Mouse (Mus musculus): ENCODE data around the gene Zfp653.
"Not testable (repeated sequence)": the region's sequence is repeated elsewhere in the genome, so short reads cannot be mapped to it uniquely, and the experiment has no call there.

The Zfp653 gene

GRCm38 (mm10) chr9:22070791-22071573, at the start of gene Zfp653, which contains the start of gene Gm49318:
Gene Zfp653, minus strand, starts transcription at chr9:22071376.
Gene Gm49318, minus strand, starts transcription at chr9:22071259.
- DNase-seq (ENCODE audit: low spot score in 2 of 2), result peak; percentile 90 to 97

GRCm38 (mm10) chr9:22119543-22119942, 48.4 kb upstream of the Zfp653 start:
- no peak for DNase-seq (ENCODE audit: low spot score in 2 of 2)

GRCm38 (mm10) chr9:22117754-22118456, 46.7 kb upstream of the Zfp653 start:
- peak in 1 of 2 experiments; percentile 81 for DNase-seq (ENCODE audit: low spot score in 2 of 2)

- DNase-seq (ENCODE audit: low spot score in 2 of 2), result peak; percentile 83 to 94
Measured at GRCm38 (mm10) chr9:22116740-22117426, 45.7 kb upstream of the Zfp653 start, which contains the start of gene Elof1. Gene Elof1, minus strand, starts transcription at chr9:22117172.

- DNase-seq (ENCODE audit: low spot score in 2 of 2), result peak in 1 of 2 experiments; percentile 54
Measured at GRCm38 (mm10) chr9:22116086-22116485, 44.9 kb upstream of the Zfp653 start.

GRCm38 (mm10) chr9:22115635-22116034, 44.5 kb upstream of the Zfp653 start:
- no peak for DNase-seq (ENCODE audit: low spot score in 2 of 2)

- peak in 1 of 2 experiments; percentile 37 for DNase-seq (ENCODE audit: low spot score in 2 of 2)
Measured at GRCm38 (mm10) chr9:22108194-22108593, 37.0 kb upstream of the Zfp653 start.

GRCm38 (mm10) chr9:22099922-22100321, 28.7 kb upstream of the Zfp653 start:
- no peak for DNase-seq (ENCODE audit: low spot score in 2 of 2)

- DNase-seq (ENCODE audit: low spot score in 2 of 2), result no peak
Measured at GRCm38 (mm10) chr9:22098993-22099696, 28.0 kb upstream of the Zfp653 start, which contains the start of gene Cnn1. Gene Cnn1, plus strand, starts transcription at chr9:22099216.

GRCm38 (mm10) chr9:22095854-22096307, 24.7 kb upstream of the Zfp653 start:
- DNase-seq (ENCODE audit: low spot score in 2 of 2), result peak; percentile 69 to 90

GRCm38 (mm10) chr9:22092746-22093145, 21.6 kb upstream of the Zfp653 start:
- no peak for DNase-seq (ENCODE audit: low spot score in 2 of 2)

GRCm38 (mm10) chr9:22089986-22090385, 18.8 kb upstream of the Zfp653 start:
- no peak for DNase-seq (ENCODE audit: low spot score in 2 of 2)

- no peak for DNase-seq (ENCODE audit: low spot score in 2 of 2)
Measured at GRCm38 (mm10) chr9:22089281-22089680, 18.1 kb upstream of the Zfp653 start.

- no peak for DNase-seq (ENCODE audit: low spot score in 2 of 2)
Measured at GRCm38 (mm10) chr9:22087034-22087618, 15.9 kb upstream of the Zfp653 start.

- DNase-seq (ENCODE audit: low spot score in 2 of 2), result no peak
Measured at GRCm38 (mm10) chr9:22086012-22086411, 14.8 kb upstream of the Zfp653 start.

GRCm38 (mm10) chr9:22085022-22085834, 14.1 kb upstream of the Zfp653 start, which contains the start of gene Ecsit:
Gene Ecsit, minus strand, starts transcription at chr9:22085438.
- DNase-seq (ENCODE audit: low spot score in 2 of 2), result peak; percentile 87 to 92

- DNase-seq (ENCODE audit: low spot score in 2 of 2), result no peak
Measured at GRCm38 (mm10) chr9:22084667-22085021, 13.5 kb upstream of the Zfp653 start.

GRCm38 (mm10) chr9:22076223-22076622, 5.0 kb upstream of the Zfp653 start:
- no peak for DNase-seq (ENCODE audit: low spot score in 2 of 2)

GRCm38 (mm10) chr9:22075778-22076177, 4.6 kb upstream of the Zfp653 start:
- DNase-seq (ENCODE audit: low spot score in 2 of 2), result not testable (repeated sequence)

GRCm38 (mm10) chr9:22072276-22072675, 1.1 kb upstream of the Zfp653 start:
- no peak for DNase-seq (ENCODE audit: low spot score in 2 of 2)

All from spleen, postnatal 10 days (tissue).